Mouse (Mus musculus): ENCODE results near the gene Adamts10.

Gene Adamts10

DNA sequence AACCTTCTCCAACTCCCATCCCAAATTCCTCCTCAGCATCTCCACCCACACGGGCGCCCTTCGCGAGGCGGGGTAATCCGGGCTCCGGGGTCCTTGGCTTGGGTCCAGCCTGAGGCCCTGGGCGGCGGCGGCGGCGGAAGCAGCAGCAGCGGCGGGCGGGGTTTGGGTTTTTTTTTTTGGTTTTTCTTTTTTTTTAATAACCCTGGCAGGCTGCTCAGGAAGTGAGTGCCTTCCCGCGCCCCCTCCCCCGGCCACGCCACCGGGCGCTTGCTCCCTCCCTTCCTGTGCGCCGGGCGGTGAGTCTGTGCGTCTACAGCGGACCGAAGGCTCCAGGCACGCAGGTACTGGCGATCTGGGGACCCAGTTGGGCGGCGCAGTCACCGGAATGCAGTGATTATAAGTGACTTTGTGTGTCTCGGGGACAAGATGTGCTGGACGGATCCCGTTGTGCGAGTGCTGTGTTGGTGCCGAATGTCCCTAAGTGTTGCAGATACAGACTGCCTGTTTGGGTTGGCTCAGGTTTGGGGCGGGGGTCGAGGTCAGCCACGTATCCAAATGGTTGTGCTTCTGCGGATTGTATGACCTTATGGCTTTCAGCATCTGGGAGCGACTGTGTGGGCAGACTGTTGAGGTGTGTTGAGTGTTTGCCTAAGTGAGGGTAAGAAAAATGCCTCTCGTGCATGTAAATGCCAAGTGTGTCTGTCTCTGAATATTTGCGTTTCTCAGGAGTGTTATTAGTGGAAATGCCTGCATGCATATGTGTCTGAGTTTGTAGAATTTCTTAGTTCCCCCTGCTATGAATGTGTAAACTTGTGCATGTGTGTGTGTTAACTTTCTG, at the start of gene Adamts10:
Gene Adamts10, plus strand, starts transcription at position 287 of the 838 bp plus-strand sequence.
- in situ Hi-C loops (cut with MboI, MseI) = no loop called here

DNA sequence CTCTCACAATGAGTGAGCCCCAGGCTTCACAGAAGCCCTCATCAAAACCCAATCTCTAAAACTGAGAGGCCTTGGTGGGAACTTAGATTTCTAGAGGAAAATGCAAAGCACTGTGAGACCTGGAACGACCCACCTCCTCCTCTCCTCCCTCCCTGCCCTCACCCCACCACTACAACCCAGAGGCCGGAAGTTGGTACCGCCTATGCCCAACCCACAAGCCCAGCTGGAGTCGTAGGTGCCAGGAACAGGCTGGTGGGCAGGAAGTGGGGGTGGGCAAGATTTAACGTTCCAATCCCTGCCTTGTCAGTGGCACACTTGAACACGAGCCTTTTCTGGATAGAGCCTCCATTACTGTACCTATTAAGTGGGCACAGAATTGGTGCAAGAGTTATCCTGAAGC, 40.0 kb upstream of the Adamts10 start:
- in situ Hi-C loops (cut with MboI, MseI) = loop anchor here in 1 of 2 experiments (5.0 kb wide), 1 partner anchor 37 kb away; no protein-coding TSS in a partner anchor

DNA sequence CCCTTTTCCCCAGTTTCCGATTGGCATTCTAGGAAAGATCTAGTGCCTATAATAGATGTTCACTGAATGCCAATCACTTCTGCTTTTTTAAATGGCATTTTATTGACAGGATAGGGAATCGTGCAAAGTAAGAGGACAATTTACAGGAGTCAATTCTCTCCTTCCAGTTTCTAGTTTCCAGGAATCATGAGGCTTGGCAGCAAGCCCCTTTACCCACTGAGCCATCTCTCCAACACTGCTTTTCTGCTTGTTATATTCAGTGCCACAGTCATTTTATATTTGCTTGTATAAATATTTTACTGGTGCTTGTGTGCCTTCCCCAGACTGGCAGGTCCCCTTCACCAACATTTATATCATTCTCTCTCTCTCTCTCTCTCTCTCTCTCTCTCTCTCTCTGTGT, 36.8 kb upstream of the Adamts10 start:
- in situ Hi-C loops (cut with MboI, MseI) = no loop called here

DNA sequence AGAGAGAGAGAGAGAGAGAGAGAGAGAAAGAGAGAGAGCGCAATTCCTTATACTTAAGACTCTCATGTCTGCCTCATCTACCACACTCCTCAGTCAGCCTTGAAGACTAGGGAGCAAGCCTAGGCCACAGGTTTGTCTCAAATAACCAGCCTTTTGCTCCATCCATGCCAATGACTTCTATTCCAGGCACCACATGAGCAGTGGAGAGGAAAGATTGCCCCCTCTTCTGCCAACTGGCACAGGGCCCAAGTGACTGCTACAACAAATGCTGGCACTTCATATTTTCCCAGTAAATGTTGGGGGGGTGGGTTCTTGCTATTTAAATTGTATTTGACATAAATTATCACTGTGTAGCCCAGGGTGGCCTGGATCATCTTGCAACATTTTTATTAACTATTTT, 36.4 kb upstream of the Adamts10 start:
- in situ Hi-C loops (cut with MboI, MseI) = no loop called here

DNA sequence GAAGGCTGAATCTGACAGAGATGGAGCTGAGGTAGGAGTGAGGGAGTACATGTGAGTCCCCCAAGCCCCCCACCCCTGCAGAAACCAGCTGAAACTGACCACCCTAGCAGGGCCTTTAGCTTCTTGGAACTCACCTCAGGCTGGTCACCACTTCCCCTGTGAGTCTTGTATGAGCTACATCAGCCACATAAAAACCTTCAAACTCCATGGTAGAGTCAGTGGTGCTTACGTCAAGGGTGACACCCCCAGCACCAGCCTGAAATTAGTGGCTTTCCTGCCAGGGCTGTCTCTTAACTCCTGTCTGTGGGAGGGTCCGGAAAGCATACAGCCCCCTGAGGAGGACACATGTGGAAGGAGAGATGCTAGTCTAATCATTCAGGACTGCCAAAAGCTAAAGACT, 32.6 kb upstream of the Adamts10 start:
- in situ Hi-C loops (cut with MboI, MseI) = loop anchor here in 1 of 2 experiments (5.0 kb wide), 1 partner anchor 49 kb away; no protein-coding TSS in a partner anchor

DNA sequence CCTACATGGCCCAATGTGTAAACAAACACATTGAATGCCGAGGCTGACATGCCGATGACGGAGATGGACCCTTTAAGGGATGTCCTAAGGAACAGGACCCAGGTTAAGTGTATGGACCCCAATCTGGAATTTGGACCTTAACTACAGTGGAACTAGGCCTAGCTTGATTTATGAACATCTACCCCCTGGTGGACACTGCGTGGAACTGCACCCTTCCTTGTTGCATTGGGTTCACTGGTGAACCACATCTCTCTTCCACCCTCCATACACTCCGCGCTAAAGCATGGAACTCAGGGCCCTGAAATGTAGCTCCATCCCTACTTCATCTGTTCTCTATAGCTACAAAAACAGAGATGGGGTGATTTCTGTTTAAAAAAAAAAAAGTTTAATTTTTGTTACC, 30.9 kb upstream of the Adamts10 start:
- in situ Hi-C loops (cut with MboI, MseI) = loop anchor here in 1 of 2 experiments (5.0 kb wide), 1 partner anchor 51 kb away; no protein-coding TSS in a partner anchor

DNA sequence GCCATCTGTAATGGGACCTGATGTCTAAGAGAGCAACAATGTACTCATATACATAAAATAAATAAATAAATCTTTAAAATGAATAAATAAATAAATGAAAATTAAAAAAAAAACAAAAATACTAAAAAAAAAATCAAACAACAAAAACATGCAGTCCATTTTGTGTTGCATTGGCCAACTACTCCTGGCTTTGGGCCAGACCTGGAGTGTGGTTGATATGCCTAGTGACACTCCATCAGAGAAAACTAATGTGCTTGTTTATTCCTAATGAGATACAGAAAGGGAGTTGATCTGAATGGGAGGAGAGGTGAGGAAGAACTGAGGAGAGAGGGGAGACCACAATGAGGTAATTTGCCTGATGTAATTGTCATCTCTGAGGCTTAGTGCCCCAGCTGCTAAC, 29.4 kb upstream of the Adamts10 start:
- in situ Hi-C loops (cut with MboI, MseI) = loop anchor here in 1 of 2 experiments (5.0 kb wide), 1 partner anchor 52 kb away; no protein-coding TSS in a partner anchor

DNA sequence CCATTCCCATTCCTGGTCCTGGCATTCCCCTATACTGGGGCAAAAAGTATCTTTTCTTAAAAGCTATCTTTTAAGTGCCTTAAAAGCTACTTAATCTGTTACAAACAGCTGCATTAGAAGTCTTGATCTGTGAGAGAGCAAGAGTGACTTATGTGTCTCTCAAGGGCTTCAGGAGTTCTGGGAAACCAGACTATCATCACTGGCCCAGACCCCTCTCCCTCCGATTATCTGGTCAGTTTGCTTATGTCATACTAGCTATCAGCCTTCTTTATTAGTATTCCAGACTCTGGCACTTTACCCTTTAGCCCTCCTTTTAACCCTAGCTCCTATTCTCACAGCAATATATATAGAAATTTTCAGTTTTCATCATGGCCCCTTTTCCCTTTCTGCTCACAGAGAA, 25.1 kb upstream of the Adamts10 start:
- in situ Hi-C loops (cut with MboI, MseI) = no loop called here

DNA sequence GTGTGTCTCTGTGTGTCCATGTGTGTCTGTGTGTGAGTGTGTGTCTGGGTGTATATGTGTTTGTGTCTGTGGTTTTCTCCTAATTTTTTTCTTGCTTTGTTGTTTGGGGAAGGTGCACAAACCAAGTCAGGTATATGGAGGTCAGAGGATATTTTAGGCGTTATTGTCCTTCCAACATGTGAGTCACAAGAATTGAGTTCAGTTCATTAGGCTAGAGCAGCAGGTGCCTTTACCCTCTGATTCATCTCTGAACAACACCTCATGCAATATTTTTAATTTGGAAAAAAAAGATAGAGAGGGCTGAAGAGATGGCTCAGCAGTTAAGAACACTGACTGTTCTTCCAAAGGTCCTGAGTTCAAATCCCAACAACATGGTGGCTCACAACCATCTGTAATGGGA, 15.6 kb upstream of the Adamts10 start:
- in situ Hi-C loops (cut with MboI, MseI) = no loop called here

DNA sequence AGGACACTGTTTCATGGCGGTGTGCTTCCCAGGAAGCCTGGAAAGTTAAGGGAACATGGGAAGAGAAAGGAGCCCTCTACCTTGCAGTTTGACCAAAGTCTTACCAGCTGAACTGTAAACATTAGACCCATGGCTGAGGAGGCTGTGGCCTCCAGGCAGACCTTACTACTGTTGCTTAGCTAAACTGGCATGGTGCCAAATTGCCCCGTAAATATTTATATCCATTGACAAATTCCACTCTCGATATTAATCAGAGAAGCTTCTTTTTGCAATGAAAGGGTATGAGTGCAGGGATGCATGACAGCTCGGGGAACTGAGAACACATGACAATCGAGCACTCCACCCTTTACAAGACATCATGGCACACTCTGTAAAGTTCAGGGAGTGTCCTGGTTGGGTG, 13.8 kb upstream of the Adamts10 start:
- in situ Hi-C loops (cut with MboI, MseI) = no loop called here

DNA sequence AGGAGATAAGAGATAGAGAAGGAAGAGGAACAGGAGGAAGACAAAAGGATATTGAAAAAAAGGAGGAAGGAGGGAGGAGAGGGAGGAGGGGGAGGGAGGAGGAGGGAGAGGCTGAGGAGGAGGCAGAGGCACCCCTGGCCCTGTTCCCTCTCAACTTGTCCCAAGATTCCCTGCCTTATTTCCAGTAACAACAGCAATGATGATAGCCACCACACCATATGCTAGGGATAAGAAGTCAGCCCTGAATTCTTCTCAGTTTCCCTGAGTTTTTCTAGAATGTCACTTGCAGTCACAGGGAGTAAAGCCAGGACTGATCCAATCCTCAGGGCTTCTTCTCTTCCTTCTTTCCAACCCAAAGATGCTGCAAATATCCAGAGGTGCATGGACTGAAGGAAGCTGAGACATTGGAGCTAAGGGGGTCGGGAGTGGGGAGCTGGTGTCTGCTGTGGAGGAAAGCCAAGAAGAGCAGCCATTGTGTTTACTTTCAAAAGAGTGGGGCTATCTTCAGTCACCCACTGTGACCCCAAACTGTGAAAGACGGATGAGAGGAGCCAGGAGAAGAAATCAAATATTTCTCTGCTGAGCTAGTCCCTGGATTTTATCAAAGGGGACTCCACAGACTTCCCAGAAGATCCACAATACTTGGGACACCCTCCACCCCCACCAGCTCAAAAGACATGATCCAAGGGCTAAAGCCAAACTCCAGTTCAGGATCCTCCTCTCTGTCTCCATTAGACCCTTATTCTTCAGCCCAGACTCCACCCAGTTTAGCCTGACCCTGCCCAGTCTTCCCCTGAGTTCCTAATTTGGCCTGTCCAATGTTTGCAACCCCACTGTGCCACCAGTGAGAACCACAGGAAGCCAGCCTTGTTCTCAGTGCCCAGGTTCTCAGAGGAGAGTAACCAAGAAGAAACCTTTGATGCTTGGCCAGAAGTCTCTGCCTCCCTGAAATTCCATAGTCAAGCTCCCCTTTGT, 11.3 kb upstream of the Adamts10 start:
- in situ Hi-C loops (cut with MboI, MseI) = no loop called here

DNA sequence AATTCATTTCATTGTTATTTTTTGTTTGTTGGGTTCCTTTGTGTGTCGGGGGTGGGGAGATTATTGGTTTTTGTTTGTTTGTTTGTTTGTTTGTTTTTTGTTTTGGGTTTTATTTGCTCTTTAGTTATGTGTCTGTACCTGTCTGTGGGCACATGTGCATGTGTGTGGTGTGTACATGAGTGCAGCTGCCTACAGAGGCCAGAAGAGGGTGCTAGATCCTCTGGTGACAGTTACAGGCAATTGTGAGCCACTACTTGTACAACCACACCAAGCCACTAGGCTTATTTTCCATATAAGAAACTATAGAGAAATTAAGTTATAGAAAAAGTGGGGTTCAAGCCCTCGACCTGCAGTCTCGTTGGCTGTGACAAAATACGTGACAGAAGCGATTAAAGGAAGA, 10.1 kb upstream of the Adamts10 start:
- in situ Hi-C loops (cut with MboI, MseI) = no loop called here

DNA sequence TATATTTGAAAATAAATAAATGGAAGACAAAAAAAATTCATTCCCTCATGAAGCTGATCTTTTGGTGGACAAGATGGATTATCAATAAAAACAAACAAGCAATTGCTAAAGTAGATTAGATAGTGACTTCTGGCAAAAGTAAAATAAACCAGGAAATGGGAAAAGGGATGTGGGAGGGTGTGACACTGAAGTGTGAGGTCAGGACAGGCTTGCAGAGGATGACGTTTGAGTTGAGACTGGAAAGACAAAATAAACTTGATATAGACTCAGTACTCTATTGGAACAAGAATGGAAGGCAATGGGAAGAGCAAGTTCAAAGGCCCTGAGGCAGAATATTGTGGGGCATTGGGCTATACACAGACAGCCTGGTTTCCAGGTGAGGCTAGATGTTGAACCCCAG, 3.6 kb upstream of the Adamts10 start:
- in situ Hi-C loops (cut with MboI, MseI) = no loop called here

DNA sequence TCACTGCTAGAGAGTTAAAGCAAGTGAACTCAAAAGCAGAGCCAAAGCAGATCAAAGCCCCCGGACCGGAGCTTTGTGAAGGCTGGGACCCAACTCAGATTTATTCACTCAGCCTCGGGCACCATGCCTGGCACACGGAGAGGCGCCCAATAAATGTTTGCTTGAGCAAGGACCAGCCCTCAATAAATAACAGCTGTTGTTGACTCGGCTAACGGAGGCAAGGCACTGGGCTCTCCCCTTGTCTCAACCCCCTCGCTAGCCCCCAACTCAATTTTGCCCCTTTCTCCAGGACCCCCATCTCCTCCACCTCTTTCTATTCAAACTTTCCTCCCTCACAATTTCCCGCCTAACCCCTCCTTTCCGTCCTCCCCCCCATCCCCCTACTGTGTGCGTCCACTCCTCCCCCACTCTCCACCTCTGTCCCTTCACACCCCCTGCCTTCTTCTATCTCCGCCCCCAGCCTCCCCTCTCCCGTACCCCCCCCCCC, 530 bp upstream of the Adamts10 start:
- in situ Hi-C loops (cut with MboI, MseI) = no loop called here

DNA sequence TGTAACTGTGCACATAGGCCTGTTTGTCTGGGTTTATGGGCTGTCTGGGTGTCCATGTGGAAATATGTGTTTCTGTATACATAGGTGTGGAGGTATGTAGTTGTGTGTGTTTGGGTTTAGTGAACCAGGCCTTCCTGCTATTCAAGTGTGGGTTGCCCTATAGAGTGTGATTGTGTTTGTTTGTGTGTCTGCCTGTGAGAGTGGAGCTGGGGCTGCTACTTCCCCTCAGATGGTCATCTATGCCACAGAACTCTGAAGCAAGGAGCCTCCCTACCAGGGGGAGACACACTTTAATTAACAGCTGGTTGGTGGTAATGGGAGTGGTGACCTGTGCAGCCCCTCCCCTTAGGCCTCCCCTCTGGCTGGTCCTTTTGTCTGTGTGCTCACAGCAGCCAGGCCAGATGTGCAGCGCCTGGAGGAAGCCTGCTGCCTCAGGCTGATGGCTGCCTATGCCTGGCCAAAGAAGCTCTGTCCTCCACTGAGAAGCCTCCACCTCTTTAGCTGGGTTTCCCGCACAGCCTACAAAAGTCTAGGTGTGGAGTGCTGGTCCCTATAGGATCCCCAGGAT, 886 bp downstream of the Adamts10 start:
- in situ Hi-C loops (cut with MboI, MseI) = no loop called here

DNA sequence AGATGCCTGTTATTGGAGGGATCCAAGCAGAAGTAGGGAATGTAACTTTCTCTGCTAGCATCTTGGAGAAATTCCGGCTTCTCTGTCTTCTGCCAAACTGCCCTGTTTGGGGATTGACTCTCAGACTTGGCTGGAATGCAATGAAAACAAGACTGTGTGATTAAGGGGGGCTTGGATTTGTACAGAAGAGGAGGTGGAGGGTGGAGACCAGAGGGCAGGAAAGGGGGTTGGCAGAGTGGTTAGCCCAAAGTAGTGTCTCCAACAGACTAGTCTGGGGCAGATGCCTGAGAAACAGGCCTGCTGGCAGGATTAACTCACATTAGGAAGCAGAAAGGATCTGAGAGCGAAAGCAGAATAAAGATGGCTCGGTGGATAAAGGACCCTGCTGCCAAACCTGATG, 2.5 kb downstream of the Adamts10 start:
- in situ Hi-C loops (cut with MboI, MseI) = no loop called here

DNA sequence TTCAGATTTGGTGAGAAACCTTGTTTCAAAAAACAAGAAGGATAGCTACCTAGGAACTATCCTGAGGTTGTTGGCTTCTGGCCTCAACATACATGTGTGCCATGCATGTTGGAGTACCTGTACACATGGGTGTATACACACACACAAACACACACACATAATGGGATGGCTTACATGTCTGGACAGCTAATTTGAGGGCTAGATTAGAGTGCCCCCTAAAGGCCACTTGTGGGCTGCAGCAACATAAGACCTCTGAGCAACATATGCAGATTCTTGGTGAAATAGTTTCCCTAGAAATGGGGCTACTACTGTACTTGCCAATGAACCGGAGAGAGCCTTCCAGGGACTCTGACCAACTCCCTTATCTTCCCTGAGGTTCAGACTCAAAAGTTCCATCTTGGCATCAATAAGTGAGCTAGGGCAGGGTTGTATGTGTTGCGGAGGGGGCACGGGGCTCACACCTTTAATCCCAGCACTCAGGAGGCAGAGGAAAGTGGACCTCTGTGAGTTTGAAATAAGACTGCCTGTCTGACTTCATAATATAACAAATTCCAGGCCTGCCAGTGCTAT, 15.2 kb downstream of the Adamts10 start:
- in situ Hi-C loops (cut with MboI, MseI) = no loop called here

DNA sequence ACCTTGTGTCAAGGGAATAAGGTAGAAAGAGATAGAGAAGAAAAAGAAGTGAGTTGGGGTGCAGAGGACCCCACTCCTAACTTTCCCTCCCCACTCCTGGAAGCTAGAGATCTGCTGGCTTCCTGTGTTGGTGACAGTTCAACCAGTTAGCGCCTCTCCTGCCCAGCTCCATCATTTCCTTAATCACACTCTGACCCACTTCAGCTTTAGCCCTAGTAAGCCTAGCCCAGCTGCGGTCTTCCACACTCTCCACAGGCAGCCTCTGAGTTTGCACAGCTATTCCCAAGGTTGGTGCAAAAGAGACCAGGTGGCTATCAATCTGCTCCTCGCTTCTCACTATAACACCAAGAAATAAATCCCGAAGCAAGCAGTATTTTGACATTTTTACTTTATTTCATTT, 15.9 kb downstream of the Adamts10 start:
- in situ Hi-C loops (cut with MboI, MseI) = loop anchor here in 1 of 2 experiments (5.0 kb wide), 1 partner anchor 103 kb away; no protein-coding TSS in a partner anchor

DNA sequence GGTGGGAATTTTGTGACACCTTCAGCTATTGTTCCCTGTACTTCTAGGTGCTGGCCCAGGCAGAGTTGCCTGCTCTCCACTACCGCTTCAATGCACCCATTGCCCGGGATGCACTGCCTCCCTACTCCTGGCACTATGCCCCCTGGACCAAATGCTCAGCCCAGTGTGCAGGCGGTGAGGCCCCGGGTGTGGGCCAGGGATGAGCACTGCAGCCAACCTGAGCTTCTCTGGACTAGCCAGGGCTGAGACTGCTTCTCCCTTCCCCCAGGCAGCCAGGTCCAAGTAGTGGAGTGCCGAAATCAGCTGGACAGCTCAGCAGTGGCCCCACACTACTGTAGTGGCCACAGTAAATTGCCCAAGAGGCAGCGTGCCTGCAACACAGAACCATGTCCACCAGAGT, 25.2 kb downstream of the Adamts10 start:
- in situ Hi-C loops (cut with MboI, MseI) = no loop called here

DNA sequence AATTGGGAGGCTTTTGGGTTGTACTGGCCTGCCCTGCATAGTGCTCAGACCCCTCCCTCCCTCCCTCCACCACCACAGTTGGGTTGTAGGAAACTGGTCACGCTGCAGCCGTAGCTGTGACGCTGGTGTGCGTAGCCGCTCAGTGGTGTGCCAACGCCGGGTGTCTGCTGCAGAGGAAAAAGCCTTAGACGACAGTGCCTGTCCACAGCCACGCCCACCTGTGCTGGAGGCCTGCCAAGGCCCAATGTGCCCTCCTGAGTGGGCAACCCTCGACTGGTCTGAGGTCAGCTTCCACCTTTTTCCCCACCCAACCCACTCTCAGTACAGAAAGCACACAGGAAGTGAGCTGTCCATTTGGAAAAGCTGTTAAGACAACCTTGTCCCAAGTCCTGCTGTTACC, 26.4 kb downstream of the Adamts10 start:
- in situ Hi-C loops (cut with MboI, MseI) = no loop called here

DNA sequence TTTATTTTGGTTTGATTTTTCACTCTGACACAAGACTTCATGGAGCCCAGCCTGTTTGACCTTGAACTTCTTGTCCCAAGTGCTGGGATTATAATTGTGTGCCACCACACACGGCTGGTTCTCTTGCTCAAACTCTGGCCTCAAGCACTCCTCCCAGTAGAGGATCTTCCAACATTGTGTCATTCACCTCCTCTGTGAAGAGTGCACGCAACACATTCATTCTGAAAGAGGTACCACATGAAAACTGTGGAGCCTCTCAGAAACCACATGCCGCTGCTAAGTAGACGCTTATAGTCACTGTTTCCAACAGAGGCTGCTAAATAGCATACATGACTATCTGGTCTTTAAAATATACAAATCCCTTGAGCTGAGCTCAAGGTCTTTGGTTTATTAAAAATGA, 28.1 kb downstream of the Adamts10 start:
- in situ Hi-C loops (cut with MboI, MseI) = no loop called here
